Mouse (Mus musculus) embryo, embryonic 11 days (tissue): ENCODE results near the gene Nicn1.
"Not testable (repeated sequence)": the region's sequence is repeated elsewhere in the genome, so short reads cannot be mapped to it uniquely, and the experiment has no call there.

ENCODE experiments used
- DNase-seq: peaks from one replicate; pipeline ENCODE4 v3.0.0-alpha.2; 2015

Nicn1 gene

GRCm38 (mm10) chr9:108280071-108280828, 10.0 kb upstream of the Nicn1 start:
- DNase-seq = no peak

DNA sequence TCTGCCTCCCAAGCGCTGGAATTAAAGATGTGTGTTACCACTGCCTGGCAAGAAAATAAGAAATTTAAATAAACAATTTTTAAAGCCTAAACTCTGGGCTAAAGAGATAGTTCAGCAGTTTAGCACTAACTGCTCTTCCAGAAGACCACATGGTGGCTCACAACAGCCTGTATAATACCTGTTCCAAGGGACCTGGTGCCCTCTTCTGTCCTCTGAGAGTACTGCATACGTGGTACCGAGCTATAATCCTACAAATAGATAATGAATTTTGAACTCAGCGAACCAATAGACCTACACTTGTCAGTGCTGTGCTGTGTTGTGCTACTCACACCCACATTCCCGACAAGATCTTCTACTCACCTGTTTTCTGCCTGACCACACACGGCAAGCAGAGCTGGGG, 5.8 kb upstream of the Nicn1 start:
- DNase-seq = peak; percentile 80

- not testable (repeated sequence) for DNase-seq
These were observed 2.5 kb upstream of the Nicn1 start for GRCm38 (mm10) chr9:108287526-108288238.

- no peak for DNase-seq
These were observed 882 bp upstream of the Nicn1 start for GRCm38 (mm10) chr9:108289347-108289746.

GRCm38 (mm10) chr9:108290773-108291172, 544 bp downstream of the Nicn1 start:
- no peak for DNase-seq

DNA sequence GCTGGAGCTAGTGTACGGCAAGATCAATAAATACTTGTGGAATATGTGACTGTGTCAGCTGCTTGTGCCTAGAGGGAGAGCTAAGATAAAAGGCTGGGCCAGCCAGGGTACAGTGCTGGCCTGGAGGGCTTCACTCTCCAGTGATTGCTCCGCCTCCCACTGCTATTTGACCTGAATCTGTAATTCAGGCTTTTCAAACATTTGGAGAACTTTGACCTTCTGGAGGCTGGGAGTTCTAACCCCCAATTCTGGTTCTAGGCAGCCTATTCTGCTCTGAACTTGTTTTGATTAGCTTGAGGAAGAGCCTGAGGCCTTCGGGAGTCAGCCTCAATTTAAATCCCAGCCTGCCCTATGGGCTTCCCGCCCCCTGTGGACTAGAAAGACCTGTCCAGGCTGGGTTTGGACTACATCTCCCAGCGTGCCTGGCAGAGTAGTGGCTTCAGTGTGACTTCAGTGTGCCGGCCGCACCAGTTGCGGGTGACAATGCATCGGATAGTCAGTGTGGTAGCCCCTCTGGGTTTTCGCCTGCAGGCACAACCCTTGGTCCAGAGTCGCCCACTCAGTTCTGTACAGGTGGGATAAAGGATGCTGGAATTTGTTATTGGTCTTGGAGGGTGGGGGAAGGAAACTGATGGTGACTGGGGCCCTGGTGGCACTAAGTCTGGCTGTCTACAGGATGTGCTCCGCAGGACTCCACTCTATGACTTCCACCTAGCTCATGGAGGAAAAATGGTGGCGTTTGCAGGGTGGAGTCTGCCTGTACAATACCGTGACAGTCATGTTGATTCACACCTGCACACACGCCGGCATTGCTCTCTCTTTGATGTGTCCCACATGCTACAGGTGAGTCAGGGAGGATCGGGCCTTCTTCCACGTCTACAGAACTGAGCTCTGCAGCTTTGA, 6.5 kb downstream of the Nicn1 start, which contains the start of gene Amt:
Gene Amt, plus strand, starts transcription at position 401 of the 903 bp plus-strand sequence.
- peak; percentile 85 for DNase-seq

- no peak for DNase-seq
These were observed 11.6 kb downstream of the Nicn1 start for GRCm38 (mm10) chr9:108301853-108302252.

GRCm38 (mm10) chr9:108304716-108305115, 14.5 kb downstream of the Nicn1 start:
- no peak for DNase-seq

- DNase-seq = no peak
These were observed 14.9 kb downstream of the Nicn1 start for GRCm38 (mm10) chr9:108305170-108305569.

DNA sequence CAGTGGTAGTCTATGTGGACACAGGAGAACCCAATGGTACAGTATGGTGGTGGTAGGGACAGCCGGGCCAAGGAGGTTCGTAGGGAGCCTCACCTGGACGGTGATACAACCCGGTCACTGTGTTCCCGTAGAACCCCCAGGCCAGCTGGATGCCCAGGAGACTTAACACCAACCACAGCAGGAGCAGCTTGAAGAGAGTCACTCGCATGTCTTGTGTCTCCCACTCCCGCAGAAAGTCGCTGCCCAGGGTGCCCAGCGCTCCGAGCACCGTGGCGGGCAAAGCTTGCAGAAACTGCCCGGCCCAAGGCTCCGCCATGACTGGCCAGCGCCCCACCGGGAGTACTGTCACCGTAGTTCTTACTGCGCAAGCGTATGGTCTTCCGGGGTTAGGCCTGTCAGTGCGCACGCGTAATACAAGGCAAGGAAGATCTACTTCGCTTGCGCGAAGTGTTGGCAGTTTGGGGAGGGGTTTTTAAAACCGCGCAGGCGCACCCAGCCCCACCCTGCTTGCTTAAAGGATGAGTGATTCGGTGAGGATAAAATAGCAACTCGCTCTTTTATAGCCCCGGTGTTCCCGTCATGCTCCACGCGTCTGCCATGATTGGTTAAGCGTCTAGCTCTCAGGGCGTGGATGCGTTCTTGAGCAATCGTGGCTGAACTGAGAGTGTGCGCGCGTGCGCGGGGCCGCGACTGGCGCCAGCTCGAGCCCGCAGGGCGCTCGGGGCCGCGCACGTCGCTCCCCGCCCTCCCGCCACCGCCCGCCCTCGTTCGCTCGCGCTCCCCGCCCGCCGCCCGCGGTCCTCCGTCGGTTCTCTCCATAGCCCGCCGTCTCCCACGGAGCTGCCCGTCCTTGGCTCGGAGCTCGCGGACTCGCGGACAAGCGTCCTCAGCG, 15.6 kb downstream of the Nicn1 start, which contains the start of the genes Rhoa and Tcta:
Gene Rhoa, plus strand, starts transcription at position 501 of the 892 bp plus-strand sequence.
Gene Tcta, minus strand, starts transcription at position 532 of the 892 bp plus-strand sequence.
- peak; percentile 99 for DNase-seq

GRCm38 (mm10) chr9:108306571-108306980, 16.3 kb downstream of the Nicn1 start:
- peak; percentile 92 for DNase-seq

GRCm38 (mm10) chr9:108307021-108307807, 17.0 kb downstream of the Nicn1 start:
- no peak for DNase-seq

DNA sequence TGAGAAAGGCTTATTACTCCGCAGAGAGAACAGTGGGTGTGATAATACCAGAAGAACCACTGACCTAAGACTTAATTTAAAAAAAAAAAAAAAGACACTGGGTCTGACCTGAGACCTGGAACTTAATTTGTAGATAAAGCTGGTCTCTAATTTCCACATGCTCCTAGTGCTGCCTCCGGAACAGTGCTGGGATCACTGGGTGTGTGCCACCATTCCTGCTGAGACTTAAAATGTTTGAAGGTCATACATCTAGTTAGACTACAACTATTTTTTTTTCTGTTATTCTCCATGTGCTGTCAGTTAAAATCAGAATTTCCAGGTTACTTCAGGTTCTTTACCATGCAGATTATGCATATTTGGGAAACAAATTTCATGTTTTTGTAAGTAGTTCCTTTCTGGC, 17.9 kb downstream of the Nicn1 start:
- DNase-seq = no peak

DNA sequence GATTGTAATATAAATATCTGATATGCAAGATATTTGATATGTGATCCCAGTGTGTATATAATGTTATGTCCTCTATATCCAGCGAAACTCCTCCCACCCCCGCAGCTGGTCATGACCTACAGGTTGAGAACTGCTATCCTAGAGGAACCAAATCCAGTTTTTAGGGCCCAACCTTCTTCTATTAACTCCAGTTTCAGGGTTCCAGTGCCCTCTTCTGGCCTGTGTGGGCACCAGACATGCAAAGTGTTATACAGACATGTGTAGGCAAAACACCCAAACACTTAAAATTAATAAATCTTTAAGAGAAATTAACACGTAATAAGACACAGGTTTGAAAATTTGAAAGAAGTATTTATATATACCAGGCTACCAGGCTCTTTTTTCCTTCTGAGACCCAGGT, 27.3 kb downstream of the Nicn1 start:
- DNase-seq = no peak

DNA sequence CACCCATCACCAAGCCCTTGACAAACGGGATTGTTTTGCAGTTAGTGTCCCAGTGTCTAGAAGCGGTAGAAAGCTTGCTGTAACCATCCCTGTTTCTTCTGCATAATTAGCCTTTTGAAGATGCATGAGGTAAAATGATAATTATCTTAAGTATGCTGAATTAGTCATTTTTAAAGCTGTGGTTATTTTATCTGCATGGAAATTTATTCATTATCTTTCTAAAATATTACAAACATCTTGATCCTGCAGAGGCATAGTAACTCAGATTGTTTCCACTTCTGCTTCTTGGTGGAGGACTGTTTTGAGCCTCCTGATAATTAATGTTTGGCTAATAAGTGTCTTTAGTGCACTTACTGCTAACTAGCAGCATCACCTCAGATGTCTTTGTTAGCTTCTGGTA, 28.2 kb downstream of the Nicn1 start:
- DNase-seq = no peak

DNA sequence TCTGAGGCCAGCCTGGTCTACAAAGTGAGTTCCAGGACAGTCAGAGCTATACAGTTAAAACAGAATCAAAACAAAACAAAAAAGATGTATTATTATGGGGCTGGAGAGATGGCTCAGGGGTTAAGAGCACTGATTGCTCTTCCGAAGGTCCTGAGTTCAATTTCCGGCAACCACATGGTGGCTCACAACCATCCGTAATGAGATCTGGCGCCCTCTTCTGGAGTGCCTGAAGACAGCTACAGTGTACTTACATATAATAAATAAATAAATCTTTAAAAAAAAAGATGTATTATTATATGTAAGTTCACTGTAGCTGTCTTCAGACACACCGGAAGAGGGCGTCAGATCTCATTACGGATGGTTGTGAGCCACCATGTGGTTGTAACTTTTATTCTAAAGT, 31.8 kb downstream of the Nicn1 start:
- DNase-seq = not testable (repeated sequence)

GRCm38 (mm10) chr9:108324784-108325183, 34.6 kb downstream of the Nicn1 start:
- DNase-seq = no peak

DNA sequence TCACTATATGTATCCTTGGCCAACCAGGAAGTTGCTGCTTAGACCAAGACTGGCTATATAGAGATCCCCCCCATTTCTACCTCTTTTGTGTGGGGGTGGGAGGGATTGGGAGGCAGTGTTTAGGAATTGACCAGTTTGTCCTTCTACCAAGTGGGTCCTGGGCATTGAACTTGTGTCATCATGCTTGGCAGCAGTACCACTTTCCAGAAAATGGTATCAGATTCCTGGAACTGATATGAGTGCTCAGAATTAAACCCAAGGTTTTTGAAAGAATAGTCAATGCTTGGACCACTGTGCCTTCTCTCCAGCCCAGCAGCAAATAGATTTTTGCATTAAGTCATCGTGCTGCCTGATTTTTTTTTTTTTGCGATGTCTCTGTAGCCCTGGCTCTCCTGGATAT, 35.6 kb downstream of the Nicn1 start:
- no peak for DNase-seq

- DNase-seq = no peak
These were observed 47.8 kb downstream of the Nicn1 start for GRCm38 (mm10) chr9:108337848-108338550.

- DNase-seq = peak; percentile 45
These were observed 48.3 kb downstream of the Nicn1 start for GRCm38 (mm10) chr9:108338551-108338885.
